Mouse (Mus musculus): Measurements from ENCODE around the gene Cfd.

DNA sequence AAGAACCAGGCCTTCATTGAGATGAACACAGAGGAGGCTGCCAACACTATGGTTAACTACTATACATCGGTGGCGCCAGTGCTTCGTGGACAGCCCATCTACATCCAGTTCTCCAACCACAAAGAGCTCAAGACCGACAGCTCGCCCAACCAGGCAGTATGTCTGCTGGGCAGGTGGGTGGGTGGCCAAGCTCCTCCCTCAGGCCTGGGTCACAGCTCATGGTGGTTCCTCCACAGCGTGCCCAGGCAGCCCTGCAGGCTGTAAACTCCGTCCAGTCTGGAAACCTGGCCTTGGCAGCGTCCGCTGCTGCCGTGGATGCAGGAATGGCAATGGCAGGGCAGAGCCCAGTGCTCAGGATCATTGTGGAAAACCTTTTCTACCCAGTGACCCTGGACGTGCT is 31.5 kb upstream of the Cfd start:
- TF ChIP-seq POLR2A (IDR thresholded peaks at IDR 0.05; ENCODE audit: insufficient read depth, low read length) (no peak), CTCF (IDR thresholded peaks at IDR 0.05; ENCODE audit: low read depth, low read length) (no peak)
